38 mouse cellular contexts compared by ENCODE assay signal in the genomic region with DNA sequence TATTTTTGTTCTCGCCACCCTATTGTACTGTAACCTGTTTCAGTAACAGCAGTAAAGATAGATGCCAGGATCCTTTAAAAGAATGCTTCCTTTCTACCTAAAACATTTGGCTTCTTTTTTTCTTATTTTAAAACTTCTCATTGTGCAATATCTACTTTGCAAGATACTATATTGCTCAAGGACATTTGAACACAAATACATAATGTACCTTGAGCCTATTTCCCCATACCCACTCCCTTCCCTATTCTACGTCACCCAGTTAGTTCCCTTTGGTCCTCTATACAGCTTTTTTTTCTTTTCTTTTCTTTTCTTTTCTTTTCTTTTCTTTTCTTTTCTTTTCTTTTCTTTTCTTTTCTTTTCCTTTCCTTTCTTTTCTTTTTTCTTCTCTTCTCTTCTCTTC. TPM values are rescaled to one million over a fixed set of nuclear protein-coding genes. Genes with fewer than 3 reads are reported as not detected.
DNase-seq lines count a peak whose midpoint lies in the region; ATAC-seq lines count a peak whose summit lies in the region.
"Had no signal": no experiment of that assay in that cellular context is flagged by ENCODE, and none has a peak within 500 bp of the region (broad histone marks: within the 10 kb centered on the region; RNA-seq: fewer than 3 reads in every experiment).

No protein-coding gene starts in this region.

- WGBS in liver, embryonic 16.5 days (ENCODE audit: insufficient replicate concordance) = 36% methylated on average over 2 of the region's 2 CpGs
- WGBS in liver, embryonic 11.5 days = 80% methylated on average over 2 of the region's 2 CpGs
- 80% methylated on average over 2 of the region's 2 CpGs for WGBS in midbrain, embryonic 11.5 days
- 86% methylated on average over 2 of the region's 2 CpGs for WGBS in midbrain, embryonic 13.5 days

- DNase-seq in liver, embryonic 11.5 days (ENCODE audit: low spot score) = no peak
- peak; percentile 12 for DNase-seq in midbrain, embryonic 11.5 days (ENCODE audit: low spot score, missing footprints)
- DNase-seq in thymus, postnatal 36 days = no peak
- no peak for DNase-seq in B cell, adult 2 months
- DNase-seq: cerebellum, adult 11 months; cerebellum, adult 2 months; cerebellum, adult 9-11 months; cerebellum, postnatal 25 days; embryo, embryonic 11 days; forebrain, postnatal 0 days; gastrocnemius, adult 2 months; gastrocnemius, postnatal 14 days; heart, adult 2 months had no signal

- peak; percentile 43; the same call in 1 of the 2 replicates for ATAC-seq in liver, embryonic 16.5 days (ENCODE audit: low read depth)
- ATAC-seq in liver, embryonic 11.5 days (replicated peaks; ENCODE audit: low FRiP score) = no peak
- no peak for ATAC-seq in midbrain, embryonic 11.5 days (ENCODE audit: low FRiP score)
- no peak for ATAC-seq in midbrain, embryonic 13.5 days
- ATAC-seq in megakaryocyte, adult 5-6 weeks (ENCODE audit: poor library complexity, severe bottlenecking) = peak; percentile 96
- ATAC-seq in neutrophil, adult 5-6 weeks (ENCODE audit: extremely low read depth, insufficient number of reproducible peaks, low FRiP score, poor library complexity, severe bottlenecking) = peak; percentile 98
- ATAC-seq: CD4-positive, CD25-positive, alpha-beta regulatory T cell, adult 4 months; forebrain, embryonic 13.5 days; forebrain, postnatal 0 days; hindbrain, postnatal 0 days had no signal

- H3K9ac ChIP-seq in liver, embryonic 16.5 days (ENCODE audit: low read depth, low read length) = no peak overlapping the region
- H3K9ac ChIP-seq in liver, embryonic 11.5 days (ENCODE audit: low read depth, low read length) = no peak overlapping the region
- H3K9ac ChIP-seq in midbrain, embryonic 11.5 days (ENCODE audit: low read length) = no peak overlapping the region
- H3K9ac ChIP-seq in midbrain, embryonic 13.5 days (replicated peaks) = no peak overlapping the region
- H3K9ac ChIP-seq: embryonic facial prominence, embryonic 13.5 days; forebrain, embryonic 13.5 days; forebrain, postnatal 0 days; heart, embryonic 13.5 days; hindbrain, embryonic 14.5 days had no signal

- no peaks in the 10 kb centered on the region for H3K9me3 ChIP-seq in liver, embryonic 16.5 days (replicated peaks; ENCODE audit: control insufficient read depth, low read length)
- no peaks in the 10 kb centered on the region for H3K9me3 ChIP-seq in liver, embryonic 11.5 days (ENCODE audit: control insufficient read depth, low read length)
- no peaks in the 10 kb centered on the region for H3K9me3 ChIP-seq in midbrain, embryonic 11.5 days (ENCODE audit: control insufficient read depth, low read length)
- H3K9me3 ChIP-seq in midbrain, embryonic 13.5 days = no peaks in the 10 kb centered on the region
- H3K9me3 ChIP-seq: embryonic facial prominence, embryonic 10.5 days; embryonic facial prominence, embryonic 13.5 days; forebrain, embryonic 10.5 days; forebrain, embryonic 13.5 days; heart, embryonic 10.5 days; heart, embryonic 13.5 days had no signal

- no peaks in the 10 kb centered on the region for H3K36me3 ChIP-seq in liver, embryonic 16.5 days (ENCODE audit: control insufficient read depth, insufficient read depth)
- no peaks in the 10 kb centered on the region for H3K36me3 ChIP-seq in liver, embryonic 11.5 days (ENCODE audit: control insufficient read depth, insufficient read depth, low read length)
- no peaks in the 10 kb centered on the region for H3K36me3 ChIP-seq in midbrain, embryonic 11.5 days (ENCODE audit: control insufficient read depth, insufficient read depth, low read length)
- H3K36me3 ChIP-seq in midbrain, embryonic 13.5 days = no peaks in the 10 kb centered on the region
- H3K36me3 ChIP-seq: embryonic facial prominence, embryonic 10.5 days; embryonic facial prominence, embryonic 13.5 days; forebrain, embryonic 10.5 days; heart, embryonic 10.5 days; heart, embryonic 13.5 days had no signal

- no peak overlapping the region for H3K4me2 ChIP-seq in liver, embryonic 16.5 days (ENCODE audit: low read depth, low read length)
- no peak overlapping the region for H3K4me2 ChIP-seq in liver, embryonic 11.5 days
- no peak overlapping the region for H3K4me2 ChIP-seq in midbrain, embryonic 11.5 days
- H3K4me2 ChIP-seq in midbrain, embryonic 13.5 days (replicated peaks) = no peak overlapping the region
- H3K4me2 ChIP-seq: embryonic facial prominence, embryonic 13.5 days; forebrain, embryonic 13.5 days; heart, embryonic 13.5 days; hindbrain, embryonic 14.5 days had no signal

- H3K4me1 ChIP-seq in liver, embryonic 16.5 days (ENCODE audit: control insufficient read depth, low read depth, low read length) = no peaks in the 10 kb centered on the region
- H3K4me1 ChIP-seq in liver, embryonic 11.5 days (replicated peaks; ENCODE audit: control insufficient read depth, insufficient read depth, low read length) = no peaks in the 10 kb centered on the region
- H3K4me1 ChIP-seq in midbrain, embryonic 11.5 days (ENCODE audit: control insufficient read depth, insufficient read depth, low read length) = no peaks in the 10 kb centered on the region
- H3K4me1 ChIP-seq in midbrain, embryonic 13.5 days (replicated peaks) = no peaks in the 10 kb centered on the region
- H3K4me1 ChIP-seq: embryonic facial prominence, embryonic 10.5 days; embryonic facial prominence, embryonic 13.5 days; forebrain, embryonic 10.5 days; forebrain, embryonic 13.5 days; heart, embryonic 10.5 days; heart, embryonic 13.5 days had no signal

- H3K27me3 ChIP-seq in liver, embryonic 16.5 days (ENCODE audit: control insufficient read depth, insufficient read depth, low read depth, low read length) = no peaks in the 10 kb centered on the region
- H3K27me3 ChIP-seq in liver, embryonic 11.5 days (replicated peaks; ENCODE audit: control insufficient read depth, insufficient read depth, low read length) = no peaks in the 10 kb centered on the region
- H3K27me3 ChIP-seq in midbrain, embryonic 11.5 days (ENCODE audit: control insufficient read depth, insufficient read depth, low read length) = no peaks in the 10 kb centered on the region
- no peaks in the 10 kb centered on the region for H3K27me3 ChIP-seq in midbrain, embryonic 13.5 days
- H3K27me3 ChIP-seq: embryonic facial prominence, embryonic 13.5 days; forebrain, embryonic 13.5 days; heart, embryonic 13.5 days had no signal

- H3K4me3 ChIP-seq in liver, embryonic 16.5 days (ENCODE audit: low read depth, low read length) = no peak overlapping the region
- H3K4me3 ChIP-seq in liver, embryonic 11.5 days (ENCODE audit: low read depth, low read length) = no peak overlapping the region
- no peak overlapping the region for H3K4me3 ChIP-seq in midbrain, embryonic 11.5 days (ENCODE audit: low read depth, low read length)
- no peak overlapping the region for H3K4me3 ChIP-seq in midbrain, embryonic 13.5 days (replicated peaks)
- H3K4me3 ChIP-seq: embryonic facial prominence, embryonic 10.5 days; embryonic facial prominence, embryonic 13.5 days; erythroblast, embryonic 14.5 days; forebrain, embryonic 10.5 days; forebrain, embryonic 13.5 days; gastrocnemius, adult 2 months; heart, adult 2 months; heart, embryonic 10.5 days; heart, embryonic 13.5 days had no signal

- no peak overlapping the region for H3K27ac ChIP-seq in liver, embryonic 16.5 days (ENCODE audit: low read length)
- no peak overlapping the region for H3K27ac ChIP-seq in liver, embryonic 11.5 days (ENCODE audit: low read depth, low read length)
- no peak overlapping the region for H3K27ac ChIP-seq in midbrain, embryonic 11.5 days (ENCODE audit: low read depth, low read length)
- no peak overlapping the region for H3K27ac ChIP-seq in midbrain, embryonic 13.5 days
- H3K27ac ChIP-seq: embryonic facial prominence, embryonic 10.5 days; embryonic facial prominence, embryonic 13.5 days; forebrain, embryonic 10.5 days; forebrain, embryonic 13.5 days; gastrocnemius, adult 2 months; heart, adult 2 months; heart, embryonic 10.5 days; heart, embryonic 13.5 days; hindbrain, embryonic 14.5 days; hindbrain, postnatal 0 days had no signal

RNA-seq across cellular contexts. Expression of a gene that starts 47.6 kb away (rescaled TPM):
- not detected in 2 replicates for polyA plus RNA-seq in liver, embryonic 16.5 days (2015; fragmentation: Nextera tagmentation; extraction: Ambion mirVana)
- not detected in 2 replicates for polyA plus RNA-seq in liver, embryonic 11.5 days (2014; fragmentation: Nextera tagmentation; extraction: Ambion mirVana)
- not detected in 2 replicates for polyA plus RNA-seq in midbrain, embryonic 11.5 days (2014; fragmentation: Nextera tagmentation; extraction: Ambion mirVana)
- not detected in 2 replicates for polyA plus RNA-seq in midbrain, embryonic 13.5 days (2015; fragmentation: Nextera tagmentation; extraction: Ambion mirVana)
- not detected in 2 replicates for total RNA-seq in megakaryocyte, adult 5-6 weeks (2015)
- total RNA-seq in megakaryocyte, adult 5-6 weeks (2017) = not detected in 2 replicates
- total RNA-seq in neutrophil, adult 5-6 weeks (2017) = not detected in 2 replicates
- total RNA-seq: adrenal gland, adult 2 months; adrenal gland, postnatal 14 days; adrenal gland, postnatal 4 days; forebrain, postnatal 0 days; gastrocnemius, adult 2 months; gastrocnemius, postnatal 14 days; gastrocnemius, postnatal 4 days; heart, adult 2 months; heart, postnatal 14 days; heart, postnatal 4 days; hindbrain, postnatal 0 days; MEL had no signal
- polyA plus RNA-seq: adrenal gland, adult 2 months; CD4-positive, CD25-positive, alpha-beta regulatory T cell, adult 4 months; cerebellum, adult 2 months; cortical plate, adult 2 months; embryonic facial prominence, embryonic 10.5 days; embryonic facial prominence, embryonic 13.5 days; erythroblast, embryonic 14.5 days; forebrain, embryonic 10.5 days; forebrain, embryonic 13.5 days; forebrain, postnatal 0 days; frontal cortex, adult 2 months; heart, adult 2 months; heart, embryonic 10.5 days; heart, embryonic 13.5 days; heart, embryonic 16.5 days; hindbrain, embryonic 11.5 days; hindbrain, embryonic 14.5 days; hindbrain, postnatal 0 days had no signal

RNA-seq across cellular contexts. Expression of a gene that starts 56.5 kb away (rescaled TPM):
- 11.3 and 12.5 TPM in 2 replicates for polyA plus RNA-seq in liver, embryonic 16.5 days (2015; fragmentation: Nextera tagmentation; extraction: Ambion mirVana)
- polyA plus RNA-seq in liver, embryonic 11.5 days (2014; fragmentation: Nextera tagmentation; extraction: Ambion mirVana) = 27.0 and 30.6 TPM in 2 replicates
- 37.8 and 44.0 TPM in 2 replicates for polyA plus RNA-seq in midbrain, embryonic 11.5 days (2014; fragmentation: Nextera tagmentation; extraction: Ambion mirVana)
- 38.4 and 54.3 TPM in 2 replicates for polyA plus RNA-seq in midbrain, embryonic 13.5 days (2015; fragmentation: Nextera tagmentation; extraction: Ambion mirVana)
- 63.9 and 68.6 TPM in 2 replicates for total RNA-seq in megakaryocyte, adult 5-6 weeks (2015)
- 81.3 and 84.4 TPM in 2 replicates for total RNA-seq in megakaryocyte, adult 5-6 weeks (2017)
- 227 and 264 TPM in 2 replicates for total RNA-seq in neutrophil, adult 5-6 weeks (2017)

Comparison
In these comparisons a context has a peak if more than half of its experiments do, and no peak if none do; other contexts are left out.
1. ATAC-seq: peak in liver, embryonic 16.5 days (single experiment), megakaryocyte, adult 5-6 weeks (single experiment) and neutrophil, adult 5-6 weeks (single experiment); none in liver, embryonic 11.5 days (single experiment), midbrain, embryonic 11.5 days (single experiment) and midbrain, embryonic 13.5 days (single experiment).